Mouse (Mus musculus): Measurements from ENCODE around the gene Asgr2.

GRCm38 (mm10) chr11:70099809-70100208 lies 7.4 kb downstream of the Asgr2 start:
- TF ChIP-seq CTCF (IDR thresholded peaks at IDR 0.05; ENCODE audit: control insufficient read depth, insufficient read depth, insufficient read length), result no peak
- TF ChIP-seq USF1 (IDR thresholded peaks at IDR 0.05; ENCODE audit: low read depth), result no peak
- no peak for TF ChIP-seq MAX (IDR thresholded peaks at IDR 0.05)
